Mouse (Mus musculus) forebrain, embryonic 11.5 days (tissue): ENCODE measurements around the gene Ak5. TPM values are rescaled to one million over a fixed set of nuclear protein-coding genes. Genes with fewer than 3 reads are reported as not detected.
A peak's percentile ranks its signal among the peaks of the same experiment; 100 is the strongest.

Source experiments
- ATAC-seq: fragments of 200-750 bp; cut with Nextera tagmentation; replicated peaks from 2 replicates; pipeline ENCODE4 v1.8.0; 2017; ENCODE audit warnings: moderate TSS enrichment; ENCODE audit not compliant: low FRiP score
- DNase-seq: peaks from one replicate; pipeline ENCODE4 v3.0.0-alpha.2; 2017; ENCODE audit warnings: low spot score
- H3K27ac ChIP-seq: fragments of 300-500 bp; sonication (generic); 2 replicates; pipeline ENCODE4 v1.5.1; 2014; ENCODE audit warnings: low read depth, low read length
- H3K27me3 ChIP-seq: fragments of 300-500 bp; sonication (generic); 2 replicates; pipeline ENCODE4 v1.6.1; 2014; ENCODE audit warnings: mild to moderate bottlenecking, low read length, mixed read lengths; ENCODE audit not compliant: control insufficient read depth, insufficient read depth
- H3K36me3 ChIP-seq: fragments of 300-500 bp; sonication (generic); 2 replicates; pipeline ENCODE4 v1.6.1; 2014; ENCODE audit warnings: mild to moderate bottlenecking, low read length, moderate library complexity, mixed read lengths; ENCODE audit not compliant: control insufficient read depth, insufficient read depth
- H3K4me1 ChIP-seq: fragments of 300-500 bp; sonication (generic); replicated peaks from 2 replicates; pipeline ENCODE4 v1.6.1; 2014; ENCODE audit warnings: low read length, mixed read lengths; ENCODE audit not compliant: control insufficient read depth, insufficient read depth
- H3K4me2 ChIP-seq: fragments of 300-500 bp; sonication (generic); 2 replicates; pipeline ENCODE4 v1.6.1; 2014; ENCODE audit warnings: low read depth, mild to moderate bottlenecking, low read length, moderate library complexity, mixed read lengths; ENCODE audit not compliant: severe bottlenecking
- H3K4me3 ChIP-seq: fragments of 300-500 bp; sonication (generic); 2 replicates; pipeline ENCODE4 v1.5.1; 2014; ENCODE audit warnings: low read depth, low read length
- H3K9ac ChIP-seq: fragments of 300-500 bp; sonication (generic); 2 replicates; pipeline ENCODE4 v1.6.1; 2014; ENCODE audit warnings: low read length
- H3K9me3 ChIP-seq: fragments of 300-500 bp; sonication (generic); 2 replicates; pipeline ENCODE4 v1.6.1; 2016; ENCODE audit warnings: low read length, mixed read lengths; ENCODE audit not compliant: control insufficient read depth
- WGBS: fragments of 180-500 bp; shearing (Covaris S2); extraction: QIAGEN DNeasy Blood & Tissue Kit; methylation state at CpG from one replicate; pipeline ENCODE4 v1.1.7; 2014; 5-methylcytosine and 5-hydroxymethylcytosine counted together
- polyA plus RNA-seq: library from polyadenylated mRNA; unstranded; fragments of >200 nt; fragmentation: Nextera tagmentation; extraction: Ambion mirVana; gene quantifications from 2 replicates; pipeline ENCODE4 v1.2.1, GENCODE M21; 2014

Gene Ak5
- 0.87 and 0.92 TPM in 2 replicates for polyA plus RNA-seq

GRCm38 (mm10) chr3:152668239-152668638, at the start of gene Ak5:
Gene Ak5, minus strand, starts transcription at chr3:152668360.
- peaks cover 25% of the 10 kb centered on the region for H3K27me3 ChIP-seq
- peak within 1 kb of the TSS; percentile 96 for H3K4me2 ChIP-seq
- H3K4me3 ChIP-seq, result peak within 1 kb of the TSS; percentile 50
- no peak within 1 kb of the TSS for H3K27ac ChIP-seq
- H3K36me3 ChIP-seq, result no peaks in the 10 kb centered on the region
- no peaks in the 10 kb centered on the region for H3K9me3 ChIP-seq
- DNase-seq (no peak), ATAC-seq (peak; percentile 40)
- H3K4me1 ChIP-seq, result peaks cover 6% of the 10 kb centered on the region
- 9% methylated on average over 5 of the region's 5 CpGs for WGBS
- peak within 1 kb of the TSS; percentile 52 for H3K9ac ChIP-seq

- Histone ChIP-seq H3K27me3 (no peaks in the 10 kb centered on the region), H3K4me2 (peak within 1 kb of the TSS; percentile 78), H3K9ac (peak within 1 kb of the TSS; percentile 89), H3K27ac (no peak within 1 kb of the TSS), H3K4me3 (peak within 1 kb of the TSS; percentile 96), H3K9me3 (no peaks in the 10 kb centered on the region), H3K4me1 (peaks cover 5% of the 10 kb centered on the region; the same call in 1 of the 2 replicates), H3K36me3 (no peaks in the 10 kb centered on the region)
- under 1% methylated on average over 48 of the region's 48 CpGs for WGBS
- DNase-seq (peak; percentile 95), ATAC-seq (peak; percentile 88)
These were observed 46.1 kb upstream of the Ak5 start, which contains the start of gene Pigk for GRCm38 (mm10) chr3:152713991-152714902. Gene Pigk, plus strand, starts transcription at chr3:152714100.

GRCm38 (mm10) chr3:152712957-152713356, 44.8 kb upstream of the Ak5 start:
- Histone ChIP-seq H3K27ac (no peak overlapping the region), H3K27me3 (no peaks in the 10 kb centered on the region), H3K9me3 (no peaks in the 10 kb centered on the region), H3K36me3 (no peaks in the 10 kb centered on the region), H3K4me1 (peaks cover 5% of the 10 kb centered on the region; the same call in 1 of the 2 replicates), H3K4me2 (no peak overlapping the region), H3K4me3 (no peak overlapping the region), H3K9ac (no peak overlapping the region)
- WGBS, result 84% methylated on average over 4 of the region's 4 CpGs
- DNase-seq (no peak), ATAC-seq (no peak)

GRCm38 (mm10) chr3:152709936-152710335, 41.8 kb upstream of the Ak5 start:
- WGBS, result 76% methylated on average over 3 of the region's 3 CpGs
- no peak overlapping the region for H3K9ac ChIP-seq
- no peak overlapping the region for H3K4me2 ChIP-seq
- H3K27me3 ChIP-seq, result no peaks in the 10 kb centered on the region
- H3K27ac ChIP-seq, result no peak overlapping the region
- ATAC-seq, result no peak
- no peak for DNase-seq
- H3K4me1 ChIP-seq, result peaks cover 4% of the 10 kb centered on the region; the same call in 1 of the 2 replicates
- no peaks in the 10 kb centered on the region for H3K9me3 ChIP-seq
- H3K36me3 ChIP-seq, result no peaks in the 10 kb centered on the region
- H3K4me3 ChIP-seq, result no peak overlapping the region

GRCm38 (mm10) chr3:152707321-152707823, 39.2 kb upstream of the Ak5 start:
- ATAC-seq, result no peak
- 90% methylated on average over 5 of the region's 5 CpGs for WGBS
- Histone ChIP-seq H3K4me3 (no peak overlapping the region), H3K27ac (no peak overlapping the region), H3K4me1 (no peaks in the 10 kb centered on the region), H3K4me2 (no peak overlapping the region), H3K9ac (no peak overlapping the region), H3K27me3 (no peaks in the 10 kb centered on the region), H3K36me3 (no peaks in the 10 kb centered on the region), H3K9me3 (no peaks in the 10 kb centered on the region)
- DNase-seq, result no peak

- Histone ChIP-seq H3K4me3 (no peak overlapping the region), H3K27me3 (no peaks in the 10 kb centered on the region), H3K4me1 (no peaks in the 10 kb centered on the region), H3K9me3 (no peaks in the 10 kb centered on the region), H3K36me3 (no peaks in the 10 kb centered on the region), H3K9ac (no peak overlapping the region), H3K4me2 (no peak overlapping the region), H3K27ac (no peak overlapping the region)
- DNase-seq (no peak), ATAC-seq (no peak)
- 85% methylated on average over 2 of the region's 2 CpGs for WGBS
These were observed 38.7 kb upstream of the Ak5 start for GRCm38 (mm10) chr3:152706901-152707300.

- H3K36me3 ChIP-seq, result no peaks in the 10 kb centered on the region
- DNase-seq, result no peak
- H3K27me3 ChIP-seq, result no peaks in the 10 kb centered on the region
- ATAC-seq, result no peak
- no peaks in the 10 kb centered on the region for H3K9me3 ChIP-seq
- no peak overlapping the region for H3K4me2 ChIP-seq
- H3K4me1 ChIP-seq, result no peaks in the 10 kb centered on the region
- 80% methylated on average over 5 of the region's 5 CpGs for WGBS
- H3K9ac ChIP-seq, result no peak overlapping the region
- no peak overlapping the region for H3K27ac ChIP-seq
- no peak overlapping the region for H3K4me3 ChIP-seq
These were observed 37.7 kb upstream of the Ak5 start for GRCm38 (mm10) chr3:152705826-152706225.

GRCm38 (mm10) chr3:152702274-152702843, 34.2 kb upstream of the Ak5 start:
- Histone ChIP-seq H3K9ac (no peak overlapping the region), H3K36me3 (no peaks in the 10 kb centered on the region), H3K4me2 (peak overlapping the region; percentile 18; the same call in 1 of the 2 replicates), H3K4me1 (no peaks in the 10 kb centered on the region), H3K4me3 (no peak overlapping the region), H3K9me3 (no peaks in the 10 kb centered on the region), H3K27me3 (no peaks in the 10 kb centered on the region), H3K27ac (no peak overlapping the region)
- WGBS, result 49% methylated on average over 8 of the region's 8 CpGs
- ATAC-seq (no peak; the same call in 1 of the 2 replicates), DNase-seq (no peak)
